Comparison of ENCODE assay signal across 10 mouse cellular contexts in the genomic region with DNA sequence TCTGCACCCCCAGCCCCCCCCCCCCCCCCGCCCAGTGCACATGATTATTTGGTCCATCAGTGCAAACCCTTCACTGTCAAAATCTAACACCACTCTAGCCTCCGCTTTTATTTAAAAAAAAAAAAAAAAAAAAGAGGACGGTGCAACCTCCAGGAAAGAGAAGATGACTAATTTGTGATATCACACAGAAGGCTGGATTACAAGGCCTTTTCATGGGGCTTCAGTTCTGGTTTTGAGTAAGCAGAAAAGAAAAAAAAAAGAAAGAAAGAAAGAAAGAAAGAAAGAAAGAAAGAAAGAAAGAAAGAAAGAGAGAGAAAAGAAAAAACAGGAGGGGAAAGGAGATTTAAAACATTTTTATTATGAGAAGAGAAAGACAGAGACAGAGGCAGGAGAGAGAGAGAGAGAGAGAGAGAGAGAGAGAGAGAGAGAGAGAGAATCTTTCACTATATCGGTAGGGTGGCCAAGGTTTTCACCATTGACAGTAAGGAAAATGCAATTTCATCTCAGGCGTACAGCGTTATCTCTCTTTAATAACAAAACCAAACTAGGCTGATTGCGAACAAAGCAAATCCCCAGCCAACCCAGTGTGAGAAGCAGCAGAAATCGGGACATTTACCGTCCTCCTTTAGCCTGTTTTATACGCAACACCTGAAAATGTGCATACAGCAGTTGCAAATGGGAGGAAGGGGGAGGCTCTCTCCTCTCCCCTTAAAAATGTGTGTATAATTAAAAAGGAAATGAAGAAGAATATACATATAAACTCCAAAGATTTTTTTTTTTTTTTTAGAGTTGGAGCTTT. TPM values are rescaled to one million over a fixed set of nuclear protein-coding genes. Genes with fewer than 3 reads are reported as not detected.
DNase-seq lines count a peak whose midpoint lies in the region.
"Had no signal": no experiment of that assay in that cellular context is flagged by ENCODE, and none has a peak within 500 bp of the region (broad histone marks: within the 10 kb centered on the region; RNA-seq: fewer than 3 reads in every experiment).

No protein-coding gene starts in this region.

- peak; percentile 3 for DNase-seq in adrenal gland, postnatal 10 days
- no peak for DNase-seq in adrenal gland, adult 2 months
- DNase-seq in MN1 (ENCODE audit: low spot score): peak; percentile 70
- no peak for DNase-seq in hindbrain, embryonic 10.5 days (ENCODE audit: low spot score)
- DNase-seq in midbrain, embryonic 10.5 days (ENCODE audit: low spot score): no peak
- no peak for DNase-seq in spleen, postnatal 4 days (ENCODE audit: low spot score in 2 of 2)
- no peak for DNase-seq in ovary, postnatal 10 days (ENCODE audit: low spot score)
- no peak for DNase-seq in frontal cortex, postnatal 14 days (ENCODE audit: low spot score in 2 of 2)
- DNase-seq: kidney, postnatal 14 days had no signal

- H3K9me3 ChIP-seq in hindbrain, embryonic 10.5 days: no peaks in the 10 kb centered on the region
- no peaks in the 10 kb centered on the region for H3K9me3 ChIP-seq in midbrain, embryonic 10.5 days (replicated peaks)
- H3K9me3 ChIP-seq: liver, embryonic 15.5 days had no signal

- H3K36me3 ChIP-seq in hindbrain, embryonic 10.5 days: no peaks in the 10 kb centered on the region
- H3K36me3 ChIP-seq in midbrain, embryonic 10.5 days: no peaks in the 10 kb centered on the region
- H3K36me3 ChIP-seq: liver, embryonic 15.5 days had no signal

- H3K4me3 ChIP-seq in hindbrain, embryonic 10.5 days: peak overlapping the region; percentile 49
- H3K4me3 ChIP-seq in midbrain, embryonic 10.5 days: peak overlapping the region; percentile 53
- H3K4me3 ChIP-seq: liver, embryonic 15.5 days had no signal

- no peak overlapping the region; the same call in 1 of the 2 replicates for H3K27ac ChIP-seq in hindbrain, embryonic 10.5 days
- no peak overlapping the region for H3K27ac ChIP-seq in midbrain, embryonic 10.5 days (replicated peaks)
- H3K27ac ChIP-seq: liver, embryonic 15.5 days had no signal

- WGBS in hindbrain, embryonic 10.5 days: 15% methylated on average over 10 of the region's 10 CpGs
- WGBS in midbrain, embryonic 10.5 days: 7% methylated on average over 10 of the region's 10 CpGs

- peaks cover 67% of the 10 kb centered on the region for H3K4me1 ChIP-seq in hindbrain, embryonic 10.5 days (replicated peaks)
- peaks cover 70% of the 10 kb centered on the region for H3K4me1 ChIP-seq in midbrain, embryonic 10.5 days
- H3K4me1 ChIP-seq: liver, embryonic 15.5 days had no signal

- H3K27me3 ChIP-seq in hindbrain, embryonic 10.5 days (ENCODE audit: insufficient read depth, poor library complexity, severe bottlenecking): peaks cover 61% of the 10 kb centered on the region
- H3K27me3 ChIP-seq in midbrain, embryonic 10.5 days (ENCODE audit: low read depth, poor library complexity, severe bottlenecking): peaks cover 67% of the 10 kb centered on the region

RNA-seq across cellular contexts. Expression of a gene that starts 1.3 kb away (rescaled TPM):
- 10 to 100 TPM; 25.8 to 31.5 TPM for total RNA-seq in adrenal gland, postnatal 10 days (2021)
- total RNA-seq in adrenal gland, adult 2 months (2021): 10 to 100 TPM; 34.3 to 45.1 TPM
- 11.7 and 12.9 TPM in 2 replicates for polyA plus RNA-seq in adrenal gland, adult 2 months (2012; rRNA removed)
- polyA plus RNA-seq in hindbrain, embryonic 10.5 days (2016; fragmentation: Nextera tagmentation; extraction: Ambion mirVana): 12.9 and 22.0 TPM in 2 replicates
- 14.4 and 17.7 TPM in 2 replicates for polyA plus RNA-seq in midbrain, embryonic 10.5 days (2016; fragmentation: Nextera tagmentation; extraction: Ambion mirVana)

Comparison
In these comparisons a context has a peak if more than half of its experiments do, and no peak if none do; other contexts are left out.
1. DNase-seq: peak in adrenal gland, postnatal 10 days (single experiment) and MN1 (single experiment); none in adrenal gland, adult 2 months (single experiment), hindbrain, embryonic 10.5 days (single experiment), midbrain, embryonic 10.5 days (single experiment), spleen, postnatal 4 days (0 of 2), ovary, postnatal 10 days (single experiment) and frontal cortex, postnatal 14 days (0 of 2).